Comparison of ENCODE assay signal across 9 mouse cellular contexts in genomic region chr13:37657248-37657647, GRCm38 (mm10).
DNase-seq lines count a peak whose midpoint lies in the region; ATAC-seq lines count a peak whose summit lies in the region.
"Had no signal": no experiment of that assay in that cellular context is flagged by ENCODE, and none has a peak within 500 bp of the region (broad histone marks: within the 10 kb centered on the region; RNA-seq: fewer than 3 reads in every experiment).

No protein-coding gene starts in this region.

- H3K27me3 ChIP-seq in liver, embryonic 12.5 days (replicated peaks), result no peaks in the 10 kb centered on the region
- H3K27me3 ChIP-seq in hindbrain, embryonic 14.5 days (ENCODE audit: control insufficient read depth, insufficient read depth, low read length), result no peaks in the 10 kb centered on the region
- H3K27me3 ChIP-seq: embryonic facial prominence, embryonic 12.5 days had no signal

- 61% methylated on average over 16 of the region's 16 CpGs for WGBS in liver, embryonic 12.5 days (ENCODE audit: insufficient replicate concordance)
- WGBS in hindbrain, embryonic 14.5 days, result 86% methylated on average over 16 of the region's 16 CpGs

- peak; percentile 1 for DNase-seq in cerebellum, adult 11 months
- DNase-seq in adrenal gland, adult (ENCODE audit: inconsistent age in 2 of 2, low spot score in 1 of 2), result peak; percentile 71 to 89
- DNase-seq in gastrocnemius, adult 18-20 months (ENCODE audit: low spot score), result peak; percentile 76
- peak; percentile 86 for DNase-seq in heart, postnatal 4 days
- DNase-seq in ovary, postnatal 14 days (ENCODE audit: low spot score), result peak; percentile 60
- no peak for DNase-seq in hindbrain, embryonic 14.5 days (ENCODE audit: low spot score)

- H3K4me1 ChIP-seq in liver, embryonic 12.5 days, result peaks cover 9% of the 10 kb centered on the region; the same call in 1 of the 2 replicates
- H3K4me1 ChIP-seq in hindbrain, embryonic 14.5 days (replicated peaks; ENCODE audit: control insufficient read depth, insufficient read depth, low read length), result no peaks in the 10 kb centered on the region
- H3K4me1 ChIP-seq: embryonic facial prominence, embryonic 12.5 days had no signal

- no peak overlapping the region for H3K9ac ChIP-seq in liver, embryonic 12.5 days
- H3K9ac ChIP-seq in hindbrain, embryonic 14.5 days, result no peak overlapping the region
- H3K9ac ChIP-seq: embryonic facial prominence, embryonic 12.5 days had no signal

- no peaks in the 10 kb centered on the region for H3K9me3 ChIP-seq in liver, embryonic 12.5 days (replicated peaks)
- no peaks in the 10 kb centered on the region for H3K9me3 ChIP-seq in hindbrain, embryonic 14.5 days (ENCODE audit: control insufficient read depth, low read length)
- H3K9me3 ChIP-seq: embryonic facial prominence, embryonic 12.5 days had no signal

- 0 out of 2 replicates have a peak overlapping the region, but pooled peaks have one; percentile 16 for H3K27ac ChIP-seq in liver, embryonic 12.5 days
- H3K27ac ChIP-seq in hindbrain, embryonic 14.5 days, result no peak overlapping the region
- H3K27ac ChIP-seq: embryonic facial prominence, embryonic 12.5 days had no signal

- no peaks in the 10 kb centered on the region for H3K36me3 ChIP-seq in liver, embryonic 12.5 days
- no peaks in the 10 kb centered on the region for H3K36me3 ChIP-seq in hindbrain, embryonic 14.5 days (replicated peaks; ENCODE audit: control insufficient read depth, insufficient read depth)
- H3K36me3 ChIP-seq: embryonic facial prominence, embryonic 12.5 days had no signal

- ATAC-seq in cerebellum, adult (ENCODE audit: insufficient number of reproducible peaks, low FRiP score, low TSS enrichment), result no peak
- ATAC-seq in liver, embryonic 12.5 days, result no peak
- no peak for ATAC-seq in hindbrain, embryonic 14.5 days (ENCODE audit: low FRiP score)

- no peak overlapping the region for H3K4me2 ChIP-seq in liver, embryonic 12.5 days
- no peak overlapping the region for H3K4me2 ChIP-seq in hindbrain, embryonic 14.5 days (replicated peaks)
- H3K4me2 ChIP-seq: embryonic facial prominence, embryonic 12.5 days had no signal

- H3K4me3 ChIP-seq in liver, embryonic 12.5 days, result no peak overlapping the region
- no peak overlapping the region for H3K4me3 ChIP-seq in hindbrain, embryonic 14.5 days (replicated peaks; ENCODE audit: low read length)
- H3K4me3 ChIP-seq: embryonic facial prominence, embryonic 12.5 days had no signal
